Mouse (Mus musculus) heart, postnatal 0 days (tissue): ENCODE results near the gene Map4. TPM values are rescaled to one million over a fixed set of nuclear protein-coding genes. Genes with fewer than 3 reads are reported as not detected.

Experiments
- ATAC-seq: fragments of 200-750 bp; cut with Nextera tagmentation; 2 replicates; pipeline ENCODE4 v1.8.0; 2017; ENCODE audit warnings: low read depth, moderate number of reproducible peaks, moderate library complexity; ENCODE audit not compliant: insufficient read depth
- DNase-seq: peaks from one replicate; pipeline ENCODE4 v3.0.0-alpha.2; 2016; ENCODE audit warnings: low spot score
- H3K27ac ChIP-seq: fragments of 300-500 bp; sonication (generic); 2 replicates; pipeline ENCODE4 v1.5.1; 2014; ENCODE audit warnings: low read depth, mild to moderate bottlenecking
- H3K27me3 ChIP-seq: fragments of 300-500 bp; sonication (generic); 2 replicates; pipeline ENCODE4 v1.6.1; 2014; ENCODE audit warnings: low read length, mixed read lengths; ENCODE audit not compliant: control insufficient read depth, insufficient read depth
- H3K36me3 ChIP-seq: fragments of 300-500 bp; sonication (generic); replicated peaks from 2 replicates; pipeline ENCODE4 v1.6.1; 2014; ENCODE audit warnings: low read length, mixed read lengths; ENCODE audit not compliant: control insufficient read depth, insufficient read depth
- H3K4me1 ChIP-seq: fragments of 300-500 bp; sonication (generic); 2 replicates; pipeline ENCODE4 v1.6.1; 2014; ENCODE audit warnings: antibody characterized with exemption; ENCODE audit not compliant: control insufficient read depth, insufficient read depth
- H3K4me2 ChIP-seq: fragments of 300-500 bp; sonication (generic); 2 replicates; pipeline ENCODE4 v1.6.1; 2014; ENCODE audit warnings: low read depth, mild to moderate bottlenecking, low read length, moderate library complexity
- H3K4me3 ChIP-seq: fragments of 300-500 bp; sonication (generic); 2 replicates; pipeline ENCODE4 v1.5.1; 2014; ENCODE audit warnings: low read depth, low read length
- H3K9ac ChIP-seq: fragments of 300-500 bp; sonication (generic); replicated peaks from 2 replicates; pipeline ENCODE4 v1.6.1; 2014; ENCODE audit warnings: low read depth, low read length, mixed read lengths
- H3K9me3 ChIP-seq: fragments of 300-500 bp; sonication (generic); replicated peaks from 2 replicates; pipeline ENCODE4 v1.6.1; 2016; ENCODE audit warnings: low read length; ENCODE audit not compliant: control insufficient read depth
- CTCF ChIP-seq: IDR thresholded peaks from 2 replicates; pipeline ENCODE4 v1.5.1; 2016; ENCODE audit warnings: antibody characterized with exemption, control low read depth, low read depth
- EP300 ChIP-seq: IDR thresholded peaks from 2 replicates; pipeline ENCODE4 v1.6.1; 2016; ENCODE audit warnings: antibody characterized with exemption, low read depth
- WGBS: fragments of 180-500 bp; shearing (Covaris S2); extraction: QIAGEN DNeasy Blood & Tissue Kit; methylation state at CpG from one replicate; pipeline ENCODE4 v1.1.7; 2014; 5-methylcytosine and 5-hydroxymethylcytosine counted together
- polyA plus RNA-seq: library from polyadenylated mRNA; unstranded; fragments of >200 nt; fragmentation: Nextera tagmentation; extraction: Ambion mirVana; gene quantifications from 2 replicates; pipeline ENCODE4 v1.2.1, GENCODE M21; 2015
- total RNA-seq: library from RNA; depleted of rRNA; stranded (reverse); fragments of >200 nt; gene quantifications from 2 replicates; pipeline ENCODE4 v1.2.3, GENCODE M21; 2014; ENCODE audit warnings: low replicate concordance

Map4 gene
- total and polyA plus RNA-seq, 2 experiments from 2014 or later = 54.2 to 145 TPM

GRCm38 (mm10) chr9:109930063-109930462 is 1.2 kb upstream of the Map4 start:
- H3K9ac ChIP-seq = no peak overlapping the region
- ATAC-seq (no peak), DNase-seq (no peak)
- 91% methylated on average over 5 of the region's 5 CpGs for WGBS
- H3K4me2 ChIP-seq = no peak overlapping the region
- no peaks in the 10 kb centered on the region for H3K9me3 ChIP-seq
- no peaks in the 10 kb centered on the region for H3K36me3 ChIP-seq
- no peaks in the 10 kb centered on the region for H3K27me3 ChIP-seq
- H3K4me1 ChIP-seq = peaks cover 13% of the 10 kb centered on the region; the same call in 1 of the 2 replicates
- TF ChIP-seq EP300 (no peak), CTCF (no peak)
- H3K4me3 ChIP-seq = no peak overlapping the region
- H3K27ac ChIP-seq = no peak overlapping the region

GRCm38 (mm10) chr9:109930752-109931151 is 508 bp upstream of the Map4 start:
- TF ChIP-seq EP300 (no peak), CTCF (no peak)
- WGBS = 69% methylated on average over 6 of the region's 6 CpGs
- H3K4me2 ChIP-seq = peak overlapping the region; percentile 67

GRCm38 (mm10) chr9:109932361-109932755 is 1.1 kb downstream of the Map4 start:
- Histone ChIP-seq H3K4me2 (peak overlapping the region; percentile 67), H3K9me3 (no peaks in the 10 kb centered on the region), H3K27ac (peak overlapping the region; percentile 97), H3K36me3 (no peaks in the 10 kb centered on the region), H3K4me1 (peaks cover 20% of the 10 kb centered on the region; the same call in 1 of the 2 replicates), H3K27me3 (no peaks in the 10 kb centered on the region), H3K9ac (peak overlapping the region; percentile 94), H3K4me3 (peak overlapping the region; percentile 92)
- TF ChIP-seq CTCF (no peak), EP300 (no peak)
- DNase-seq (peak; percentile 71), ATAC-seq (peak; percentile 11; the same call in 1 of the 2 replicates)
- 0% methylated on average over 20 of the region's 20 CpGs for WGBS

More at GRCm38 (mm10) chr9:109930752-109931151, 508 bp upstream of the Map4 start:
- Histone ChIP-seq H3K36me3 (no peaks in the 10 kb centered on the region), H3K4me3 (peak overlapping the region; percentile 92), H3K9ac (peak overlapping the region; percentile 94; the same call in 1 of the 2 replicates), H3K9me3 (no peaks in the 10 kb centered on the region), H3K27me3 (no peaks in the 10 kb centered on the region), H3K27ac (peak overlapping the region; percentile 97), H3K4me1 (peaks cover 17% of the 10 kb centered on the region; the same call in 1 of the 2 replicates)
- no peak for ATAC-seq
- DNase-seq = no peak

- no peak for TF ChIP-seq EP300
- H3K9me3 ChIP-seq = no peaks in the 10 kb centered on the region
- H3K27me3 ChIP-seq = no peaks in the 10 kb centered on the region
- under 1% methylated on average over 12 of the region's 12 CpGs for WGBS
- peaks cover 20% of the 10 kb centered on the region; the same call in 1 of the 2 replicates for H3K4me1 ChIP-seq
- peak overlapping the region; percentile 92 for H3K4me3 ChIP-seq
- H3K27ac ChIP-seq = peak overlapping the region; percentile 97
- no peaks in the 10 kb centered on the region for H3K36me3 ChIP-seq
- H3K9ac ChIP-seq = peak overlapping the region; percentile 94
- DNase-seq (peak; percentile 91), ATAC-seq (peak; percentile 35)
- H3K4me2 ChIP-seq = peak overlapping the region; percentile 67
Observed at GRCm38 (mm10) chr9:109932756-109933375, 1.6 kb downstream of the Map4 start.

- TF ChIP-seq CTCF (peak; percentile 20; the same call in 1 of the 2 replicates), EP300 (no peak)
- DNase-seq (no peak), ATAC-seq (no peak)
- H3K4me1 ChIP-seq = peaks cover 18% of the 10 kb centered on the region
- no peak overlapping the region for H3K4me2 ChIP-seq
- H3K4me3 ChIP-seq = no peak overlapping the region
- no peaks in the 10 kb centered on the region for H3K27me3 ChIP-seq
- no peaks in the 10 kb centered on the region for H3K36me3 ChIP-seq
- H3K27ac ChIP-seq = no peak overlapping the region
- H3K9me3 ChIP-seq = no peaks in the 10 kb centered on the region
- WGBS = 94% methylated on average over 3 of the region's 3 CpGs
- H3K9ac ChIP-seq = no peak overlapping the region
Observed at GRCm38 (mm10) chr9:109939401-109939800, 8.1 kb downstream of the Map4 start.

GRCm38 (mm10) chr9:109942796-109943195 is 11.5 kb downstream of the Map4 start:
- H3K27me3 ChIP-seq = no peaks in the 10 kb centered on the region
- no peak overlapping the region for H3K27ac ChIP-seq
- no peak overlapping the region for H3K9ac ChIP-seq
- TF ChIP-seq EP300 (no peak), CTCF (no peak)
- no peaks in the 10 kb centered on the region for H3K9me3 ChIP-seq
- H3K4me1 ChIP-seq = peaks cover 8% of the 10 kb centered on the region; the same call in 1 of the 2 replicates
- H3K4me2 ChIP-seq = no peak overlapping the region
- no peak overlapping the region for H3K4me3 ChIP-seq
- no peaks in the 10 kb centered on the region for H3K36me3 ChIP-seq
- no peak for ATAC-seq
- DNase-seq = no peak
- WGBS = 33% methylated on average over 4 of the region's 4 CpGs
